Mouse (Mus musculus): Measurements from ENCODE around the gene Grik1. TPM values are rescaled to one million over a fixed set of nuclear protein-coding genes. Genes with fewer than 3 reads are reported as not detected.
A peak's percentile ranks its signal among the peaks of the same experiment; 100 is the strongest.

The Grik1 gene
- polyA plus RNA-seq, 1 experiment = 4.3 TPM

DNA sequence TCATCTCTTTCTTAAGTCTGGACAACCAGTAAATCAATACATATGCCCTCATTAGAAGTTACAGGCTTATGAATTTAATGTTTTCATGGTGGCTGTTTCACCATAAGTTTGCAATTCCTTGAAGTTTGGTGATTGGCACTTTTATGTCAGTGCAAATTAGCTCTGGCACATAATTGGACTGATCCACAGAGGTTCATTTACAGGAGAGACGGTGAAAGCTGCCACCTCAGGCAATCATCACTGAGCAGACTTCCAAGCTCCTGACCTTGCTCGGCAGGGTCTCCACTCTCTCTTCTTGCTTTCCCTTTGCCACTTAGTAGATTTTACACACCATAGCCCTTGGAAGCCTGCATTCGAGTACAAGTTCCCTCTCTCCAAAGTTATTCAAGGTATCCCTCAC, 178.6 kb downstream of the Grik1 start:
- no peak overlapping the region for H3K4me3 ChIP-seq (ENCODE audit: insufficient read depth, low read length)
- TF ChIP-seq CTCF (IDR thresholded peaks at IDR 0.05; ENCODE audit: borderline replicate concordance, insufficient read depth, low read length) (no peak), POLR2A (IDR thresholded peaks at IDR 0.05; ENCODE audit: low read depth, low read length) (no peak)
- no peak overlapping the region for H3K27ac ChIP-seq (ENCODE audit: insufficient read depth, low read length)
- H3K4me1 ChIP-seq (ENCODE audit: control insufficient read depth, insufficient read depth, low read length) = 0 out of 2 replicates have a peak, but pooled peaks cover 3% of the 10 kb centered on the region

DNA sequence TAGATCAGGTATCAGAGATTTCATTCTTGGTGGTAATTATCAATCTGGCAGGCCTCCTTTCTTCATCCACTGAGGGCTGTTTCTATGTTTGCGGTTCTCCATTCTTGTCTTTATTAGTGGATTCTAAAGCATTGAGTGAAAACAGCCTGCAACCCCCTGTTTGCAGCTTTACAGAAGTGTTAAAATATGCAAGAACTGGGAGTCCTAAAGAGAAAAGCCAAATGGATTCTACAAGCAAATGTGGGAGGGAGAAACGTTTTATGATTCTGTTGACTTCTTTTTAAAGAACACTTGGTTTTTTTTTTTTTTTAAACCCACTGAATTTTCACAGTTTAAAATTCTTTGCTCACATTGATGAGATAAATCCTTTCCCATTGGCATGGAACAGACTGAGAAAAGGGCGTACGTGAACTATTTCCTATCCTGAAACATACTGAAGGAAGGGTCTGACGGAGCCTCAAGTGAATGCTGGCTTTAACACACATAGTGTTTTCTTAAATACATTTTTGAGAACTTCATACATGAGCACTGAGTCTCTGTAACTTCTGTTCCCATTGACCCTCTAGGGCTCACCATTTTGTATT, 195.8 kb downstream of the Grik1 start:
- no peak overlapping the region for H3K4me3 ChIP-seq (ENCODE audit: insufficient read depth, low read length)
- no peaks in the 10 kb centered on the region for H3K4me1 ChIP-seq (ENCODE audit: control insufficient read depth, insufficient read depth, low read length)
- H3K27ac ChIP-seq (ENCODE audit: insufficient read depth, low read length) = no peak overlapping the region
- TF ChIP-seq POLR2A (IDR thresholded peaks at IDR 0.05; ENCODE audit: low read depth, low read length) (no peak), CTCF (IDR thresholded peaks at IDR 0.05; ENCODE audit: borderline replicate concordance, insufficient read depth, low read length) (no peak)

DNA sequence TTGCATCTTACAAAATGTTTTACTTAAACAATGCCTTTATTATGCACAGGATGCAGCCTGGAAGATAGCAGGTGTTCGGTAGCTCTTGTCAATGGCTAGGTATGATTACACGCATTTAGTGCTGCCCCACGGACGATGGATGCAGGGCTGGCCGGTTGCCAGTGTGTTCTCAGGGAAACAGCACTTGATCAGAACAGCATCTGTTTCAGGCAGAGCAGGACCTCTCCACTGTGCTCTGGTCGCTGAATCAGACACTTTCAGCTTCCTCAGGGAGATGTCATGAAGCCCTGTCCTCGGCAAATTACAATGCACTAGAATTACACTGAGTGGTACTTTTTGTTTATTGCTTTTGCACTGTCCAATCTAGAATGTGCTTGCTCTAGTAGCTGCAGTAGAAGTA, 202.8 kb downstream of the Grik1 start:
- no peak for TF ChIP-seq CTCF (IDR thresholded peaks at IDR 0.05; ENCODE audit: borderline replicate concordance, insufficient read depth, low read length)
- TF ChIP-seq POLR2A (IDR thresholded peaks at IDR 0.05; ENCODE audit: low read depth, low read length) = no peak
- H3K4me1 ChIP-seq (ENCODE audit: control insufficient read depth, insufficient read depth, low read length) = no peaks in the 10 kb centered on the region
- H3K4me3 ChIP-seq (ENCODE audit: insufficient read depth, low read length) = no peak overlapping the region
- H3K27ac ChIP-seq (ENCODE audit: insufficient read depth, low read length) = no peak overlapping the region

DNA sequence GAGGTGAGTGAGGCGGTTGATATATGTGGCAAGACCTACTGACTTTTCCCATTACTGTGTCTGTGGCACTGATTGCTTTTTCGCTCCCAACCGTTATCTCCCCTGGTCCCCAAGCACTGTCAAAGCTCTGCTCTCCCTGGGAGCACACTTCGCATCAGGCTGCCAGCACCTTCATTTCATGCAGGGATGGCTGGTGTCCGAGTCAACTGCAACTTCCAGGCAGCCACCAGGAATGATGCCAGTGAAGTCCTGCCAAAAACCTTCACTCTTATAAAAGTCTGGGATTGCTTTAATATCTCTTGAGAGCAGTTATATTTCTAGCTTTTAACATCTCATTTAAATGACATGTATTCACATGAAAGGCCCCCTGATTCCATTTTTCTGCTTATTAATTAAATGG, 215.3 kb downstream of the Grik1 start:
- H3K4me1 ChIP-seq (ENCODE audit: control insufficient read depth, insufficient read depth, low read length) = no peaks in the 10 kb centered on the region
- H3K27ac ChIP-seq (ENCODE audit: insufficient read depth, low read length) = peak overlapping the region; percentile 1; the same call in 1 of the 2 replicates
- TF ChIP-seq POLR2A (IDR thresholded peaks at IDR 0.05; ENCODE audit: low read depth, low read length) (no peak), CTCF (IDR thresholded peaks at IDR 0.05; ENCODE audit: borderline replicate concordance, insufficient read depth, low read length) (no peak)
- H3K4me3 ChIP-seq (ENCODE audit: insufficient read depth, low read length) = no peak overlapping the region

DNA sequence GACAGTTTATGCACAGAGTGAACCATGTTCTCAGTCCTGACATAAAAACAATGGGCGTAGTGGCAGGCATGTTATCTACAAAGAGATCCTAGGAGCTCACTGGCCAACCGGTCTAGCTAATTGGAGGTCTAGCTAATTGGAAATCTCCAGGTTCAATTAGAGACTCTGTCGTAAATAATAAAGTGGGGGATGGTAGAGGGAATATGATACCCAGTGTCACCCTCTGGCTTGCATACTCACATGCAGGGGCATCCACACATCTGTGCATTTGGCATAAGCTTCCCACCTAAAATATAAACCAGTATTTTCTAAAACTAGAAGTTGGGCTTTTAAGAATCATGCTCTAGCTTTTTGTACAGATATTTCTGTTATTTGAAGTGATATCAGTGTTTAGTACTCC, 229.1 kb downstream of the Grik1 start:
- Histone ChIP-seq H3K27ac (ENCODE audit: insufficient read depth, low read length) (no peak overlapping the region), H3K4me1 (ENCODE audit: control insufficient read depth, insufficient read depth, low read length) (no peaks in the 10 kb centered on the region), H3K4me3 (ENCODE audit: insufficient read depth, low read length) (no peak overlapping the region)
- TF ChIP-seq CTCF (IDR thresholded peaks at IDR 0.05; ENCODE audit: borderline replicate concordance, insufficient read depth, low read length) (no peak), POLR2A (IDR thresholded peaks at IDR 0.05; ENCODE audit: low read depth, low read length) (no peak)

DNA sequence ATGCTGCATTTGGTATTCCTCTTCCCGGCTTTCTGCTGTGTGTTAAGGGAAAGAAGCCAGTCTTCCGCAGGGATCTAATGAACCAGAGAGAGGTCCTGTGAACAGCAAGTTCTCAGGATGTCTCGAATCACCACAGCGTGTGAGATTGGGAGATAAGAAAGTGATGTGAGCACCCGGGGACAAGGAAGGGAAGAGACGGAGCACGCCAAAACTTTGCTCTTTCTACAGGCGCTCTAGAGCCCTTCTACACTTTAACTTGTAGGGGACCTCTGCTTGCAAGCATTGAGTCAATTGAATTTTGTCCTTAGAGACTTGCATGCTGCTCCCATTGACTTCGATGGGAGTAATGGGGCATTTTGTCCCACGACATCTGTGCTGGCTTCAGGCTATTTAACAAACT, 241.9 kb downstream of the Grik1 start:
- H3K4me3 ChIP-seq (ENCODE audit: insufficient read depth, low read length) = no peak overlapping the region
- no peak overlapping the region for H3K27ac ChIP-seq (ENCODE audit: insufficient read depth, low read length)
- TF ChIP-seq CTCF (IDR thresholded peaks at IDR 0.05; ENCODE audit: borderline replicate concordance, insufficient read depth, low read length) (no peak), POLR2A (IDR thresholded peaks at IDR 0.05; ENCODE audit: low read depth, low read length) (no peak)

DNA sequence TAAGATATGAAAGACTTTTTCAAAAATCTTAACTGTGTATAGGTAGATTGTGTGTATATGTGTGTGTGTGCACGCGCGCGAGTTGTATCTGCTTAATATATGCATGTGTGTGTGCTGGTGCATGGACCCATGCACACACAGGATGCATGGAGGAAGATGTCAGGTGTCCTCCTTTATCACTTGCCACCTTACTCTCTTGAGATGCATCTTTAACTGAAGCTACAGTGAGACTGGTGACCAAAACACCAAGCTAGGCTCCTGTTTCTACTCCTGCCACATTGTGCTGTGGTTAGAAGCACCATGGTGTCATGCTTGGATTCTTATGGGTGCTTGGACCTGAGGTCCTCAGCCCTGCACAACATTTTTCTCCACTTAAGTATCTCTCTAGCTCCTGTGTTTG, 245.7 kb downstream of the Grik1 start:
- Histone ChIP-seq H3K4me3 (ENCODE audit: insufficient read depth, low read length) (no peak overlapping the region), H3K27ac (ENCODE audit: insufficient read depth, low read length) (no peak overlapping the region), H3K4me1 (ENCODE audit: control insufficient read depth, insufficient read depth, low read length) (peaks cover 18% of the 10 kb centered on the region)
- TF ChIP-seq POLR2A (IDR thresholded peaks at IDR 0.05; ENCODE audit: low read depth, low read length) (no peak), CTCF (IDR thresholded peaks at IDR 0.05; ENCODE audit: borderline replicate concordance, insufficient read depth, low read length) (no peak)

More for the DNA sequence above, 241.9 kb downstream of the Grik1 start:
- H3K4me1 ChIP-seq (ENCODE audit: control insufficient read depth, insufficient read depth, low read length) = peaks cover 4% of the 10 kb centered on the region

DNA sequence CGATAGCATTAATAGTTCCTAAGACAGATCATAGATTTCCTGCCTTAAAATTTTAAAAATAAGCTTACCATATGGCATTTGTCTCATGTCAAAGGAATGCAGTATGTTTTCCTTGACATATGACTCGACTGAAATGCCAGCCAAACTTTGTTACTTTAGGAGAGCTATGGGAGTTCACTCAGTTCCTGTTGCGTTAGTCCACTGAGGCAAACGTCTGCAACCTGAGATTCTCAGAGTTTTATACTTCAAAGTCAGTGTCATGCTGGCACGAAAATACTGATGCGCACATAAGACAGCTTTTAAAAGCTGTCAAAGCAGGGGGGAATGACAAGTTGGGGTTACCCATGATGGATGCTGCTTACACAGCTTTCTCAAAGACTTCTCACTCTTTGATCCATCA, 247.6 kb downstream of the Grik1 start:
- H3K4me1 ChIP-seq (ENCODE audit: control insufficient read depth, insufficient read depth, low read length) = peaks cover 18% of the 10 kb centered on the region
- no peak for TF ChIP-seq CTCF (IDR thresholded peaks at IDR 0.05; ENCODE audit: borderline replicate concordance, insufficient read depth, low read length)
- peak; percentile 32; the same call in 1 of the 2 replicates for TF ChIP-seq POLR2A (IDR thresholded peaks at IDR 0.05; ENCODE audit: low read depth, low read length)
- H3K4me3 ChIP-seq (ENCODE audit: insufficient read depth, low read length) = no peak overlapping the region
- peak overlapping the region; percentile 94 for H3K27ac ChIP-seq (ENCODE audit: insufficient read depth, low read length)

DNA sequence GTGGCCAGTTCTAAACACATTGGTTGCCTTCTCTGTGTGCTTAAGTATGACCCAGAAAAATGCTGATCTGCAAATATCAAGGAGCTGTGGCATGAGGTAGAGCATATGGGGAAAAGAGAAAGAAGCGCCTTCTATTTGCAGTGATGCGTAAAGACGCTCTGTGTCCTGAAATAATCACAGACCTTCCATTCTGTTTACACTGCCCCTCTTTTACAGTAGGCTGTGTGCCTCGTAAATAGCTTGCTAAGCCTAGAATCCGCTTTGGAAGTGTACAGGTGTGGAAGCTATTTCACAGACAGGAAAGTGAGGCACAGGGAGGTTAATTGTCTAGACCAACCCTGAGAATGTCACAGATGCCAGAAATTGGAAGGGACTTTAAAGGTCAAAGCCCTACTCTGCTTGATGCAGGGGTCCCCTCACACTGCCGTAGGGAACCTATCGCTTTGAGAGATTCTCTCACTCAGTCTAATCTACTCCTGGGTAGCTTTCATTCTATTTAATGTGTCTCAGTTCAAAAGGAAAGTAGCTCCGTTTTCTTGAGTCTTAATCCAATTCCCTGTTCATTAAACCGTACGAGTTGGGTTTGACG, 251.5 kb downstream of the Grik1 start:
- no peak overlapping the region for H3K27ac ChIP-seq (ENCODE audit: insufficient read depth, low read length)
- H3K4me1 ChIP-seq (ENCODE audit: control insufficient read depth, insufficient read depth, low read length) = peaks cover 15% of the 10 kb centered on the region
- no peak overlapping the region for H3K4me3 ChIP-seq (ENCODE audit: insufficient read depth, low read length)
- no peak for TF ChIP-seq POLR2A (IDR thresholded peaks at IDR 0.05; ENCODE audit: low read depth, low read length)
- TF ChIP-seq CTCF (IDR thresholded peaks at IDR 0.05; ENCODE audit: borderline replicate concordance, insufficient read depth, low read length) = no peak

DNA sequence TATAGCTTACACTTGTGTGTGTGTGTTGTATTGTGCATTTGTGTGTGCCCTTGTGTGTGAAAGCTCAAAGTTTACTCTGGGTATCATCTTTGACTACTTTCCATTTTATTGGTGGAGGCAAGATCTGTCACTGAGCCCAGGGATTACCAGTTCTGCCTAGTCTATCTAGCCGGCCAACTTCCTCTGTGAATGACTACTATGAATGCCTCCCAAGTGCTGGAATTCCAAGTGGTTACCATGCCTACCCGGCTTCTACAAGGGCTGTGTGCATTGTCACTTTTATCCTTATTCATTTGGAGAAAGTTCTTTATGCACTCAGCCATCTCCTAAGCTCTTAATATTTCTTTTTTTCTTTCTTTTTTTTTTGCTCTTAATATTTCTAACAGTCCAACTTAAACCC, 301.3 kb downstream of the Grik1 start:
- H3K27ac ChIP-seq (ENCODE audit: insufficient read depth, low read length) = no peak overlapping the region
- H3K4me1 ChIP-seq (ENCODE audit: control insufficient read depth, insufficient read depth, low read length) = no peaks in the 10 kb centered on the region
- no peak for TF ChIP-seq CTCF (IDR thresholded peaks at IDR 0.05; ENCODE audit: borderline replicate concordance, insufficient read depth, low read length)
- TF ChIP-seq POLR2A (IDR thresholded peaks at IDR 0.05; ENCODE audit: low read depth, low read length) = no peak
- no peak overlapping the region for H3K4me3 ChIP-seq (ENCODE audit: insufficient read depth, low read length)
